Mouse (Mus musculus): ENCODE measurements around the gene Nfxl1. TPM values are rescaled to one million over a fixed set of nuclear protein-coding genes. Genes with fewer than 3 reads are reported as not detected.
"Not testable (repeated sequence)": the region's sequence is repeated elsewhere in the genome, so short reads cannot be mapped to it uniquely, and the experiment has no call there.

Nfxl1 gene
- polyA plus RNA-seq (2015; fragmentation: Nextera tagmentation; extraction: Ambion mirVana), result 13.9 and 14.5 TPM in 2 replicates

DNA sequence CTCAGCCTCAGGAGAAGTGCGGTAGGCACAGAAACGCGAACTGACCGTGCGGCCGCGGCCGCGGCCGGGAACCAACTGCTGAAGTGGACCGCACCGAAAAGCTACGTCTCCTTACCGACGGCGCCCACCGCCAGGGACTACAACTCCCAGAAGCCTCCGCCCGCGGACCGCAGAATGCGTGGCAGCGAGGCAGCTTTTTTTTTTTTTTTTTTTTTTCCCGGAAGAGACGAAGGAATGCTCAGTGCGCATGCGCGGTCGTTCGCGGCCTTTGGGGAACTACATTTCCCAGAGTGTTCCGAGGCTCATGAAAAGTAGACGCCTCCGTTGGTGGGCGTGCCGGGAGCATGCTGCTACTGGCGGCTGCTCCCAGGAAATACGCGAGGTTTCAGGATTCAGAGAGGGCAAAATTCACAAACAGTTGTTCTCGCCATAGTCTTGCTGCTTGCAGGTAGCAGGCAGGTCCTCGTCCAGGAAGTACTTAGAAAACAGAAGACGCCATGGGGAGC is at the start of gene Nfxl1:
Gene Nfxl1, minus strand, starts transcription at position 141 of the 506 bp plus-strand sequence.
- Histone ChIP-seq H3K4me2 (peak within 1 kb of the TSS; percentile 79), H3K4me3 (peak within 1 kb of the TSS; percentile 74), H3K27ac (peak within 1 kb of the TSS; percentile 76), H3K36me3 (replicated peaks) (no peaks in the 10 kb centered on the region; the same call in 1 of the 2 replicates), H3K4me1 (peaks cover 11% of the 10 kb centered on the region), H3K9me3 (no peaks in the 10 kb centered on the region), H3K9ac (peak within 1 kb of the TSS; percentile 70), H3K27me3 (replicated peaks) (no peaks in the 10 kb centered on the region)
- ATAC-seq (replicated peaks), result peak; percentile 98
- WGBS, result under 1% methylated on average over 42 of the region's 42 CpGs

- Histone ChIP-seq H3K36me3 (replicated peaks) (no peaks in the 10 kb centered on the region), H3K9me3 (no peaks in the 10 kb centered on the region), H3K4me1 (no peaks in the 10 kb centered on the region), H3K27ac (no peak overlapping the region), H3K4me2 (no peak overlapping the region), H3K27me3 (replicated peaks) (no peaks in the 10 kb centered on the region), H3K4me3 (no peak overlapping the region), H3K9ac (no peak overlapping the region)
- WGBS, result 87% methylated on average over 4 of the region's 4 CpGs
- no peak for ATAC-seq (replicated peaks)
These were observed 43.7 kb upstream of the Nfxl1 start for GRCm38 (mm10) chr5:72603138-72603537.

DNA sequence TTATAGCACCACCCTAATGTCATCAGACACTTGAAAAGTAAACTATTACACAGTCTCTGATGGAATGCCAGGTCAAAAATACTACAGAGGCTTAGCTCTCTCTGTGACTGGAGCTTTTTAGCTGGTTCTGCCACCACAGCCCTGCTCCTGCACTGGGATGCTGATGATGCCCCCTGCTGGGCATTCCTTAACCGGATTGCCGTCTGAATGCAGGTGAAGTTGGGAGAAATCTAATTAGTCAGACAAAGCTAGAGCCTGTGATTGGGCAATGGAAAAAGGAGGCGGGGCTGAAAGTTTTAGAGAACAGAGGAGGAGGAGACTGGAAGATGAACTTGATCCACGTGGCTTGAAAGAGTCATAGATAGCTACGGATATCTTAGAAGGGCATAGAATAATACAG is 41.5 kb upstream of the Nfxl1 start:
- Histone ChIP-seq H3K4me2 (no peak overlapping the region), H3K9ac (no peak overlapping the region), H3K4me3 (no peak overlapping the region), H3K27ac (no peak overlapping the region), H3K36me3 (replicated peaks) (no peaks in the 10 kb centered on the region), H3K4me1 (no peaks in the 10 kb centered on the region), H3K27me3 (replicated peaks) (no peaks in the 10 kb centered on the region), H3K9me3 (no peaks in the 10 kb centered on the region)
- 12% methylated on average over 5 of the region's 5 CpGs for WGBS
- no peak for ATAC-seq (replicated peaks)

DNA sequence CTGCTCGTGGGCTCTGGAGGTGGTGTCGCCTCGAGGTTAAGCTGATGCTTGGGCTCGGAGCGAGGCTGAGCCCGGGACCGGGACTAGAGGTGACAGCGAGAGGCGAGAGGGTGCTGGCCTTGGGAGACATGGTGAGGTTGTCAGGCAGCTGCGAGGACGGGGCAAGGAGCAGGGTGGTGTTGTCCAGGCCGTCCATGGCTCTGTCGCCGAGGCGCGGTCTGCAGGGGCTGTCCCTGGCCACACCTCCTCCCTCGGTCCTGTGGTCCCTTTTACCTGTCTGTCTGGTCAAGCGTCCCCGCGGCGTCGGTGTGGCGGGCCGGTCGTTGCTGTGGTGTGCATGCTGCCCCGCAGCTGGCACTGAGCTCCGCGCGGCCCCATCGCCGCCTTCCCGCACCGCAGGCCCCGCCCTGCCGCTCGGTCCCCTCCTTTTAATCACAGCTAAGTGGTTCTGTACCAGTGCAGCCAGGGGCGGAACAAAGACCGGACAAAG is 27.8 kb upstream of the Nfxl1 start, which contains the start of gene Gm5868:
Gene Gm5868, minus strand, starts transcription at position 360 of the 490 bp plus-strand sequence.
- H3K4me2 ChIP-seq, result peak within 1 kb of the TSS; percentile 68
- no peaks in the 10 kb centered on the region for H3K9me3 ChIP-seq
- 0 out of 2 replicates have a peak, but pooled peaks cover 6% of the 10 kb centered on the region for H3K4me1 ChIP-seq
- H3K27me3 ChIP-seq (replicated peaks), result no peaks in the 10 kb centered on the region
- H3K4me3 ChIP-seq, result peak within 1 kb of the TSS; percentile 42
- H3K9ac ChIP-seq, result peak within 1 kb of the TSS; percentile 26
- 1% methylated on average over 38 of the region's 38 CpGs for WGBS
- H3K27ac ChIP-seq, result no peak within 1 kb of the TSS
- H3K36me3 ChIP-seq (replicated peaks), result no peaks in the 10 kb centered on the region
- ATAC-seq (replicated peaks), result peak; percentile 89

- H3K4me1 ChIP-seq; H3K27ac ChIP-seq; H3K9me3 ChIP-seq; H3K27me3 ChIP-seq (replicated peaks); H3K36me3 ChIP-seq (replicated peaks): not testable (repeated sequence)
- H3K4me2 ChIP-seq, result peak overlapping the region; percentile 68
- peak overlapping the region; percentile 26; the same call in 1 of the 2 replicates for H3K9ac ChIP-seq
- H3K4me3 ChIP-seq, result peak overlapping the region; percentile 42
- peak; percentile 81 for ATAC-seq (replicated peaks)
- WGBS, result 48% methylated on average over 25 of the region's 25 CpGs
These were observed 27.2 kb upstream of the Nfxl1 start for GRCm38 (mm10) chr5:72586667-72587191.

GRCm38 (mm10) chr5:72586122-72586521 is 26.6 kb upstream of the Nfxl1 start:
- not testable (repeated sequence) for H3K36me3 ChIP-seq (replicated peaks); H3K27ac ChIP-seq; H3K4me2 ChIP-seq; H3K9me3 ChIP-seq; H3K4me1 ChIP-seq; H3K27me3 ChIP-seq (replicated peaks); H3K9ac ChIP-seq; H3K4me3 ChIP-seq
- ATAC-seq (replicated peaks), result peak; percentile 10; the same call in 1 of the 2 replicates
- 53% methylated on average over 7 of the region's 7 CpGs for WGBS

- not testable (repeated sequence) for H3K4me1 ChIP-seq; H3K27me3 ChIP-seq (replicated peaks); H3K27ac ChIP-seq; H3K9me3 ChIP-seq; H3K36me3 ChIP-seq (replicated peaks)
- peak within 1 kb of the TSS; percentile 41 for H3K9ac ChIP-seq
- WGBS, result 6% methylated on average over 21 of the region's 21 CpGs
- peak within 1 kb of the TSS; percentile 77 for H3K4me2 ChIP-seq
- peak; percentile 77 for ATAC-seq (replicated peaks)
- H3K4me3 ChIP-seq, result peak within 1 kb of the TSS; percentile 45
These were observed 21.5 kb upstream of the Nfxl1 start, which contains the start of gene Zar1 for GRCm38 (mm10) chr5:72580970-72581332. Gene Zar1 (minus strand): TSS chr5:72581254.

DNA sequence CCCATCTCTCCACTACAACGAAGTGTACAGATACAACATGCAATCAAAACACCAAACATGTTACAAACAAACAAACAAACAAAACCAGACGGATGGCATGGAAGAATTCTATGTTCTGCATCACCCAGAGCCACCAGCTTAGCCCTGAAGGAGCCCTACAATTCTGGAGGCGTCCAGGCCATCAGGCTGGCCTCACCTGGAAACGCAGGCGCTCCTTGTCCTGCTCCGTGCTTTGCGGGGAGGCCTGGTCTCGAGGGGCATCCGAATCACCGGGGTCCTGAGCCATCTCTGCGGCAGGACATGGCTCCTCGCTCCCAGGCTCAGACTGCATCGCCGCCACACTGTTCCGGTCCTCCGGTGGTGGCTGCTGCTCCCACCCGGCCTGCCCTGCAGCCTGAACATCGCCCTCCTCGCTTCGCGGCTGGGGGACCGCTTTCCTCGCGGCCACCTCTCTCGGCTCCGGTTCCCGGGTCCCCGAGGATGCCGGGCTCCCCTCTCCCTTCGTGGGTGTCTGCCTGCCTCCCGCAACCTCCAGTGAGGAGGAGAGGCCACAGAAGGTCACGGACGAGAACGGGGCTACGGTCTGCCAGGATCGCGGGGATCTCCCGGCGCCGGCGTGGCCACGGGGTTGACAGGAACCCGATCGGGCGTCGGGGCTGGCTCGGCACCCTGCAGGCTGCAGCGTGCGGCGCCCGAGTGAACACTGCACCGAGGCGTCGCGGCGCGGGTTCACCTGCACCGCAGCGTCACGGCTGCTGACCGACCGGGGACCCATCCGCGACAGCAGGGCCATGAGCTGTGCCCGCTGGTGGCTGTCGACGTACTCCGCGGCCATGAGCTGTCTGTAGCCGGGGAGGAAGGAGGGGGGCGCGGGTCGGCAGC is 20.8 kb upstream of the Nfxl1 start:
- 4% methylated on average over 63 of the region's 73 CpGs for WGBS
- not testable (repeated sequence) for H3K27me3 ChIP-seq (replicated peaks); H3K4me1 ChIP-seq; H3K9me3 ChIP-seq; H3K36me3 ChIP-seq (replicated peaks); H3K27ac ChIP-seq
- Histone ChIP-seq H3K4me3 (peak overlapping the region; percentile 45), H3K4me2 (peak overlapping the region; percentile 77), H3K9ac (peak overlapping the region; percentile 41)
- peak; percentile 87 for ATAC-seq (replicated peaks)

- not testable (repeated sequence) for H3K9ac ChIP-seq; H3K36me3 ChIP-seq (replicated peaks); H3K4me2 ChIP-seq; H3K27ac ChIP-seq; H3K27me3 ChIP-seq (replicated peaks); H3K9me3 ChIP-seq; H3K4me1 ChIP-seq; H3K4me3 ChIP-seq; ATAC-seq (replicated peaks)
- WGBS, result 23% methylated on average over 10 of the region's 10 CpGs
These were observed 20.1 kb upstream of the Nfxl1 start for GRCm38 (mm10) chr5:72579599-72579998.

DNA sequence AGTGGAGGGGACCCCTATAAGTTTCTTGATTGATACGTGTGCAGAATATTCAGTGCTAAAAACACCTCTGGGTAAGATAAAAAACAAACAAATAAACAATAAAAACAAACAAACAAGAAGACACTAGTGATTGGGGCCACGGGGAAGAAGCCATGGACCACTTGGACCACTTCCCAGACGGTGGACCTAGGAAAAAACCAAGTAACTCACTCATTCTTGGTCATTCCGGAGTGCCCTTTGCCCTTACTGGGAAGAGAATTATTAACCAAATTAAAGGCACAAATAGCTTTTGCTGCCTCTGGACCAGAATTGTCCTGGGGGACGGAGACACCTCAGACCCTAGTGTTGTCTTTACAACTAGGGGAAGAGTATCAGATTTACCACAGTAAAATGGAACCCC is 6.1 kb upstream of the Nfxl1 start:
- 94% methylated on average over 5 of the region's 5 CpGs for WGBS
- H3K27ac ChIP-seq, result no peak overlapping the region
- H3K27me3 ChIP-seq (replicated peaks), result no peaks in the 10 kb centered on the region

DNA sequence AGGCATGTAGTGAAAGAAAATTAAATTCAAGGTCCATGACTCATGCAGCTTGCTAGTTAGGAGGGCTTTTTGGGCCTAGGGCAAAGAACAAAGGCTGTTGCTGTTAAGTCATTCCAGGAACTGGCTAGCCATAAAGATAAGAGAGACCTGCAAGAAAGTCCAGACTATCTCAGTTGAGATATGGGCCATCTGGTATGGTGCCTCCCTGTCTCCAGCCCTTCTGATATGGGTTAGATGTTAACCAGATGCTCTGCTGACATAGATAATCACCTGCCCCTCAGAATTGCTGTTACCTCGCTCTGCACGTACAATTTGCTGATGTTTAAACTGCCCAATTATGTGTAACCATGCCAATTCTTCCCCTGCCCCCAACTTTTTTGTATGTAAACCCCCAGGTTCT is 3.7 kb upstream of the Nfxl1 start:
- not testable (repeated sequence) for H3K9ac ChIP-seq
- 95% methylated on average over 2 of the region's 2 CpGs for WGBS

More for the DNA sequence above, 6.1 kb upstream of the Nfxl1 start:
- Histone ChIP-seq H3K4me3 (no peak overlapping the region), H3K9ac (no peak overlapping the region), H3K9me3 (no peaks in the 10 kb centered on the region), H3K4me1 (no peaks in the 10 kb centered on the region), H3K36me3 (replicated peaks) (no peaks in the 10 kb centered on the region), H3K4me2 (no peak overlapping the region)
- no peak for ATAC-seq (replicated peaks)

DNA sequence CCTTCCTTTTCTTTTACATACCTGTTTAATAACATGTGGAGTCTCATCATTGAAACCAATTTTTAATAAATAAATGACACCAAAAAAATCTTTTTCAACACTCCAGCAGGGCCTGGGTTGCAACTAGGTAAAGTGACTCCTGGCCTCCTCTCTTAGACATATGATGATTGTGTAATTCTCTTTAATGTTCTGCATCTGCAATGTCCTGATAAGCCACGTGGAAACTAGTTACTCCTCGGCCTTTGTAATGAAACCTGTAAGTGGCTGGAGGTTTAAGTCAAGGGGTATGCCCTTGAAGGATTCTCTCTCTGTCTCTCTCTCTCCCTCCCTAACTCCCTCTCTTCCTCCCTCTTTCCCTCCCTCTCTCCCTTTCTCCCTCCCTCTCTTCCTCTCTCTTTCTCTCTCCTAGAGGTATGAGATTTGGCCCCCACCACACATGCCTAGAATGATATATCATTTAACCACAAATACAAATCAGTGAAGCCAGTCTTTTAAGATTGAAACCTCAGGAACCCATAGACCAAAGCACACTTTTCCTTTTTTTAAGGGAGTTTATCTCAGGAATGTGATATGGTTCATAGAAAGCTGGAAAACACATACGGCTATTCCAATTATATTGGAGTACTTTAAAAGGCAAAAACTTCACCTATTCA is 1.6 kb upstream of the Nfxl1 start:
- no peak for ATAC-seq (replicated peaks)
- no peak overlapping the region for H3K9ac ChIP-seq
- H3K27ac ChIP-seq, result no peak overlapping the region
- 85% methylated on average over 3 of the region's 3 CpGs for WGBS
- no peak overlapping the region for H3K4me2 ChIP-seq
- no peaks in the 10 kb centered on the region for H3K9me3 ChIP-seq
- no peak overlapping the region for H3K4me3 ChIP-seq
- peaks cover 11% of the 10 kb centered on the region for H3K4me1 ChIP-seq
- no peaks in the 10 kb centered on the region for H3K36me3 ChIP-seq (replicated peaks)
- no peaks in the 10 kb centered on the region for H3K27me3 ChIP-seq (replicated peaks)

More for the DNA sequence above, 3.7 kb upstream of the Nfxl1 start:
- not testable (repeated sequence) for H3K4me2 ChIP-seq; H3K27ac ChIP-seq; ATAC-seq (replicated peaks); H3K4me3 ChIP-seq; H3K36me3 ChIP-seq (replicated peaks); H3K4me1 ChIP-seq; H3K9me3 ChIP-seq; H3K27me3 ChIP-seq (replicated peaks)
